Mouse (Mus musculus): ENCODE measurements around the gene Rapsn. TPM values are rescaled to one million over a fixed set of nuclear protein-coding genes. Genes with fewer than 3 reads are reported as not detected.

Gene Rapsn
- polyA plus RNA-seq, 1 experiment from 2014 or later, result 2.7 TPM

DNA sequence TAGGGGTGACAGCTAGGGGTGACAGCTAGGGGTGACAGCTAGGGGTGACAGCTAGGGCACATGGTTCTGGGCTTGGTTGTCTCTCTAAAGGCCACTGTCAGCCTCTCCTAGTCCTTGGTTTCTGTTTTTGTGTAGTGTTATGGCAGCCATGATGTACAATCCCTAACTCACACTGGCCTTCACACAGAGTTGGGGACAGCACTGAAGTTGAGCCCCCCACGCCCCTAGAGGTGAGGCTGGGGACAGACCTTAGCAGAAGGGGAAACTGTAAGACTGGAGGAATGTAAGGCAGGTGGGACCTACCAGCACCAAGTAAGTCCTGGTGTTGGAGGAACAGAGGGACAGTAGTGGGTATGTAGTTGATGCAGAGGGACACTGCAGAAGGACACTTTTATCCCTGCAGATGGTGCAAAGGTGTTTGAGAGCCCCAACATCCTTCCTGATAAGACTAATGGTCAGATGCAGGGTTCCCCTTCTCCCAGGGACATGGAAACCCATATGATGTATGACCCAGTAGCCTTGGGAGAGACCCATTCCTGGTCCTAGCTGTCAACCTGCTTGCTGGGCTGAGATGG is 48.0 kb downstream of the Rapsn start:
- no peak for ATAC-seq (ENCODE audit: low FRiP score)
- Histone ChIP-seq H3K4me1 (peaks cover 6% of the 10 kb centered on the region), H3K4me2 (no peak overlapping the region), H3K9me3 (replicated peaks) (no peaks in the 10 kb centered on the region), H3K4me3 (replicated peaks) (no peak overlapping the region), H3K27ac (replicated peaks) (no peak overlapping the region), H3K36me3 (no peaks in the 10 kb centered on the region), H3K27me3 (replicated peaks) (no peaks in the 10 kb centered on the region), H3K9ac (replicated peaks) (no peak overlapping the region)
- WGBS, result 68% methylated on average over 1 of the region's 1 CpGs

DNA sequence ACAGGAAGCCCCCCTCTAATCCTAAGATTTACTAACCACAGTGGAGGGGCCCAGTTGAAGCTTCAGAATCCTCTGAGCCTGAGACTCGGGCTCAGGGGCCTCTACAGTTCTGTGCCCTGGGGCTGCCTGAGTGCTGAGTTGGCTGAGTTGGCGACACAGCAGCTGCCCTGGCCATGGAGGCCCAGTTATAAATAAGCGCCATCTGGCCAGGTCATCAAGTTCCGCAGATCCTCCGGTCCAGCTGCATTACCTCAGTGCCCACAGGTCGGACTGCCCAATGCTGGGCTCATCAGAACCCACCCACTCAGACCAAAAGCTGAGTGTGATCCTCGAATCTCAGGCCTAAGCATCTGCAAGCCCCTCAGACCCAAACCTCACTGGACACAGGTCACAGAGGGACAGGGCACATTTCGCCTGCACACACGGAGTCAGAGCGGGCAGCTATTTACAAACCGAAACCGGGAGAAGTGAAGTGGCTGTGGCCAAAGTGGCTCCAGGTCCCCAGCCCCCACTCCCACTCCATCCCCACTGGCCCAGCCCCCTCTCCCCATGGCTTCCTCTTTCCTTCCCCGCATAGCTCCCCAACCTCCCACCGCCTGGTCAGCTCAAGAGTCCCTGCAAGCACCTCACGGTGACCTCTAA is 48.9 kb downstream of the Rapsn start:
- ATAC-seq (ENCODE audit: low FRiP score), result no peak
- Histone ChIP-seq H3K4me3 (replicated peaks) (no peak overlapping the region), H3K4me2 (no peak overlapping the region), H3K27ac (replicated peaks) (no peak overlapping the region), H3K36me3 (no peaks in the 10 kb centered on the region), H3K4me1 (no peaks in the 10 kb centered on the region), H3K9ac (replicated peaks) (no peak overlapping the region), H3K27me3 (replicated peaks) (no peaks in the 10 kb centered on the region), H3K9me3 (replicated peaks) (no peaks in the 10 kb centered on the region)
- WGBS, result 80% methylated on average over 15 of the region's 15 CpGs

DNA sequence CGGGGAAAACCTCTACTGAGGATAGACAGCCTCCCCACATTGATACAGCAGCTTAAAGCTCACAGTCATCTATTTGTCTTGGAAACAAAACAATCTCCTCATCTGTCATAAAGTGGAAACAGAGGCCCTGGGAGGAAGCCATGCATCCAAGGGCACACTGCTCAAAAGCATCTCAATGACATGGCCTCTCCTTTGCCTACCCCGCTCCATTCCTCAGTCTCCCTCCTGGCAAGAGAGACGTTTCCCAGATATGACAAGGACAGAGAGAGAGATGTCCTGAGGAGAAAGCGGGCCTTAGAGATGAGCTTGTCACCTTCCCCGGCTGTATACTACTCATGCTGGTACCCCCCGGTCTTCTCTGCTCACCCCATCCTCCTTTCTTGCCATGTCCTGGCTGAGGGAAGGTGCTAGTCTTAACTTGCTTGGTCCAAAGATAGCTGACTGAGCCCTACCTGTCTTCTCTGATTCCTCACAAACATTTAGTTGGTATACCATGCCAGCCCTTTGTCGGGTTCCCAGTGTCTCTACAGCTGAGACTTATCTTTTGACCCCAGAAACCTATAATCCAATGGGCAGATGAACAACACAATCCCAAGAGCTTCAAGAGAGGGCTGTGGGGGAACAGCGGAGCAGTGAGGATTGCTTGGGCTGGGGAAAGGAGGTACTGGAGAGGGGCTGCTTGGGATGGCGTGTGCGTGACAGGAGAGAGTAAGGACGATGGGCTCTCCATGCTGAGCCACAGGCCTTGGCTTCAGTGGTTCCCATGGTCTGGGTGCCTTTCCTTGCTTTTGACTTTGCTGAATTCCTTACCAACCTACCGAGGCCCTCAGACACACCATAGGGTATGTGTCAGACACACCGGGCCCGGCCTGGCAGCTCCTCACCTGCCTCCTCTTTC is 50.3 kb downstream of the Rapsn start:
- no peak for ATAC-seq (ENCODE audit: low FRiP score)
- 88% methylated on average over 14 of the region's 14 CpGs for WGBS

DNA sequence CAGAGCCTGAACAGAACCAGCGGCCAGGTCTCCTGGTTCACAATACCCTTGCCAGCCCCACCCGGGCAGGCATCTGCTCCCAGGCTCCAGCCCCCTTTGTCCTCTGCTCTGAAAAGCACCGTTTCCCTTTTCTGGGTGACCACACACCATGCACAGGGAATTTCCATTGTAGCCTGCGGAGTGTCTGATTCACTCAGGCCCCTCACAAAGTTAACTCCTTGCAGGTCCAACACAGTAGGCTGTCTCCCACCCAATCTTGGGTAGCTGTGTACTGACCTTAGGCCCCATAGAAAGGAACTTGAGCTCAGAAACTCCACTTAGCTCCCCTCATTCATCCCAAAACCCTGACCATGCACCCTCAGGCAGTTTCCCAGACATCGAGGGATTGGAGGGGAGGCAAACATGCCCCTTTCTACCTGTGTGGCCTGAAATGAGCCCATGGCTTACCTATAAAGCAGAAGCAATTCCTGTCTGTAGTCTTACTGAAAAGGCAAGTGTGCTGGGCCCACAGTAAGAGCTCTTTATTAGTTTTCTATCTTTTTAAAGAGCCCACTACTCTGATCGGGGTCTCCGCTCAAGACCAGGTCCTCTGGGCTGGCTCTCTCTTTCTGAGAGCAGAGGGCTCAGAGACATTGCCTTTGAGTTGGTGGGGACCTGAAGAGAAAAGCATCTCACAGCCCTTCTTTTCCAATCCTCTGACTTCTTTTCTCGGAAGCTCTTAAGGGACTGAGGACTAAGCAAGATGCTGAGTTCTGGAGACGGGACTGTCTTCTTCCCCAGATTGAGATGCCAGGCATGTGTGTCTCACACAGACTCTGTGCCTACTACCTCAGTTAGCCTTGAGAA is 51.2 kb downstream of the Rapsn start:
- Histone ChIP-seq H3K4me1 (no peaks in the 10 kb centered on the region), H3K4me2 (no peak overlapping the region), H3K36me3 (no peaks in the 10 kb centered on the region), H3K9ac (replicated peaks) (no peak overlapping the region), H3K9me3 (replicated peaks) (no peaks in the 10 kb centered on the region), H3K27me3 (replicated peaks) (no peaks in the 10 kb centered on the region), H3K27ac (replicated peaks) (no peak overlapping the region), H3K4me3 (replicated peaks) (no peak overlapping the region)
- WGBS, result 63% methylated on average over 9 of the region's 9 CpGs
- no peak for ATAC-seq (ENCODE audit: low FRiP score)

More for the DNA sequence above, 50.3 kb downstream of the Rapsn start:
- Histone ChIP-seq H3K9me3 (replicated peaks) (no peaks in the 10 kb centered on the region), H3K4me3 (replicated peaks) (no peak overlapping the region), H3K4me1 (no peaks in the 10 kb centered on the region), H3K27ac (replicated peaks) (no peak overlapping the region), H3K9ac (replicated peaks) (no peak overlapping the region), H3K36me3 (no peaks in the 10 kb centered on the region), H3K27me3 (replicated peaks) (no peaks in the 10 kb centered on the region), H3K4me2 (no peak overlapping the region)

DNA sequence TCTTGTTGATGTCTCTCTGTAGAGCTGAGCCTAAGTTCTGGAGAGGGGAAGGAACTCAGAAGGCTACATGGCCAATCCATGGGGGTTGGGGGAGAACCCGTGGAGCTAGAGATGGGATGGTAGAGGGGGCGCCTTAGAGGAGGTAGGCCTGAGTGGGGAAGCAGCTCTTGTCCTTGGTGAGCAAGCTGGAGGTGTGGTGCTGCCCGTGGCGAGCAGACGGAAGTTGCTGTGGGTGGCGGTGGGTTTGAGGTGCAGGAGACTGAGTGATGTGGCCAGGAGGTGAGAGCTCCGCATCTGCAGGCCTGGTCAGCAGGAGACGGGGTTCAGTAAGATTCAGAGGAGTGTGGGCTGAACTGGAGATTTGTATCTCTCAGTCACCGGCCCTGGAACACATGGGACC is 52.0 kb downstream of the Rapsn start:
- 93% methylated on average over 9 of the region's 9 CpGs for WGBS
- Histone ChIP-seq H3K27me3 (replicated peaks) (no peaks in the 10 kb centered on the region), H3K4me2 (no peak overlapping the region), H3K27ac (replicated peaks) (no peak overlapping the region), H3K4me3 (replicated peaks) (no peak overlapping the region), H3K4me1 (no peaks in the 10 kb centered on the region), H3K9ac (replicated peaks) (no peak overlapping the region), H3K36me3 (no peaks in the 10 kb centered on the region), H3K9me3 (replicated peaks) (no peaks in the 10 kb centered on the region)
- ATAC-seq (ENCODE audit: low FRiP score), result no peak

DNA sequence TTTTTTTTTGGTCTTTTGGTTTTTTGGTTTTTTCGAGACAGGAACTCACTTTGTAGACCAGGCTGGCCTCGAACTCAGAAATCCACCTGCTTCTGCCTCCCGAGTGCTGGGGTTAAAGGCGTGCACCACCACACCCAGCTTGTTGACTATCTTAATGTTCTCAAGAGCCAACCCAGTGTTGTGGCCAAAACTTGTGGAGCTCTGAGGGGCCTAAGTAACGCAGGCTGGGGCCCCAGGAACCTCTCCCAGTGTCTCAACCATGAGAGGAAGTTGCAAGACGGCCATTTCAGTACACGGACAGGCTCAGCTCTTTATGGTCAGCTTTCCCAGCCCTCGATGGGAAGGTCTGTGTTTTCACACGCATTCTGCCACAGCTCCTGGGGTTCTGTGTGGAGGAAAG is 53.6 kb downstream of the Rapsn start:
- 83% methylated on average over 9 of the region's 9 CpGs for WGBS
- Histone ChIP-seq H3K4me2 (no peak overlapping the region), H3K9me3 (replicated peaks) (no peaks in the 10 kb centered on the region), H3K36me3 (no peaks in the 10 kb centered on the region), H3K9ac (replicated peaks) (no peak overlapping the region), H3K27ac (replicated peaks) (no peak overlapping the region), H3K4me3 (replicated peaks) (no peak overlapping the region), H3K27me3 (replicated peaks) (no peaks in the 10 kb centered on the region), H3K4me1 (no peaks in the 10 kb centered on the region)
- ATAC-seq (ENCODE audit: low FRiP score), result no peak

DNA sequence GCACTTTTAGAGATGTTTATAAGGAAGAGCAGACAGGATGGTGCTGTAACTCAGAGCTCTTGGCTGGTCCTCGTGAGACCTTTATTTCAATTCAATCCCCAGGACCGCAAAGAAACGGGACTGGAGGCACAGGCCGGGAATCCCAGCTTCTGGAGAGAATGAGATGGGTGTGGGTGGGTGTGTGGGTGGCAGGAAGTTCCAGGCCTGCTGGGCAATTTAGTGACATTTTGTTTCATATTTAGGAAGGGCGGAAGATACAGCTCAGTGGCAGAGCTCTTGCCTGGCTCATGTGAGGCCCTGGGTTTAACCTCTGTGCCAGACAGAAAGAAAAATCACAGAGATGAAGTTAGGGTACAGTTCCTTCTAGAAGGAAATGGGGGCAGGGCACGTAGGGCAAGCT is 54.8 kb downstream of the Rapsn start:
- ATAC-seq (ENCODE audit: low FRiP score), result no peak
- Histone ChIP-seq H3K27ac (replicated peaks) (no peak overlapping the region), H3K9me3 (replicated peaks) (no peaks in the 10 kb centered on the region), H3K4me3 (replicated peaks) (no peak overlapping the region), H3K36me3 (no peaks in the 10 kb centered on the region), H3K4me1 (no peaks in the 10 kb centered on the region), H3K4me2 (no peak overlapping the region), H3K9ac (replicated peaks) (no peak overlapping the region), H3K27me3 (replicated peaks) (no peaks in the 10 kb centered on the region)
- 85% methylated on average over 6 of the region's 6 CpGs for WGBS

DNA sequence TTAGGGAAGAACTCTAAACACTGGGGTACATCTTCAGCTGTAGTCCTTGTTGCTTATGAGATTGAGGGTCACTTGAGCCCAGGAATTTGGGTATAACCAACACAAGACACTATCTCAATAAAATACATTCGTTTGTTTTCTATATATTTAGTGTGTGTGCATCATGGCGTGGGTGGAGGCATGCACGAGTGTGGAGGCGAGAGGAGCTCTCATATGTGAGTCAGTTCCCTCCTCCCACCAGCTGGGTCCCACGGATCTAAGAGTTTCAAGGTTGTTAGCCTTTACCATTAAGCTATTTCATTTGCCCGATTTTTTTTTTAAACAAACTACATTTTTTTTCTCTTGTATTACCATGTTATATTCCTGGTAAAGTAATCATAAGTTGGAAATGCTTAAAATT is 55.4 kb downstream of the Rapsn start:
- no peaks in the 10 kb centered on the region for H3K27me3 ChIP-seq (replicated peaks)
- WGBS, result 78% methylated on average over 6 of the region's 6 CpGs
- H3K4me3 ChIP-seq (replicated peaks), result no peak overlapping the region
- no peak for ATAC-seq (ENCODE audit: low FRiP score)
- no peaks in the 10 kb centered on the region for H3K9me3 ChIP-seq (replicated peaks)
- no peak overlapping the region for H3K9ac ChIP-seq (replicated peaks)
- no peak overlapping the region for H3K27ac ChIP-seq (replicated peaks)
- H3K36me3 ChIP-seq, result no peaks in the 10 kb centered on the region
- no peaks in the 10 kb centered on the region for H3K4me1 ChIP-seq
- no peak overlapping the region for H3K4me2 ChIP-seq

Other genes starting within 250 kb of the Rapsn start
- 246 and 250 TPM in 2 replicates for gene Mtch2, start 188.5 kb upstream of the Rapsn start, polyA plus RNA-seq (2015; fragmentation: Nextera tagmentation; extraction: Ambion mirVana)
- 123 and 207 TPM in 2 replicates for gene C1qtnf4, start 149.8 kb upstream of the Rapsn start, polyA plus RNA-seq (2015; fragmentation: Nextera tagmentation; extraction: Ambion mirVana)
- gene Kbtbd4, start 130.9 kb upstream of the Rapsn start, polyA plus RNA-seq (2015; fragmentation: Nextera tagmentation; extraction: Ambion mirVana), result 48.6 and 55.3 TPM in 2 replicates
- gene Ndufs3, start 130.8 kb upstream of the Rapsn start, polyA plus RNA-seq (2015; fragmentation: Nextera tagmentation; extraction: Ambion mirVana), result 228 and 239 TPM in 2 replicates
- gene Celf1, start 95.2 kb upstream of the Rapsn start, polyA plus RNA-seq (2015; fragmentation: Nextera tagmentation; extraction: Ambion mirVana), result 86.6 and 89.5 TPM in 2 replicates
- 234 and 240 TPM in 2 replicates for gene Psmc3, start 18.4 kb downstream of the Rapsn start, polyA plus RNA-seq (2015; fragmentation: Nextera tagmentation; extraction: Ambion mirVana)
- 35.5 and 43.2 TPM in 2 replicates for gene Slc39a13, start 34.8 kb downstream of the Rapsn start, polyA plus RNA-seq (2015; fragmentation: Nextera tagmentation; extraction: Ambion mirVana)
- 3.6 and 6.7 TPM in 2 replicates for gene Spi1, start 46.8 kb downstream of the Rapsn start, polyA plus RNA-seq (2015; fragmentation: Nextera tagmentation; extraction: Ambion mirVana)
- 0.33 TPM in 1 of 2 replicates, not detected in the other for gene Mybpc3, start 82.5 kb downstream of the Rapsn start, polyA plus RNA-seq (2015; fragmentation: Nextera tagmentation; extraction: Ambion mirVana)
- 49.0 and 54.5 TPM in 2 replicates for gene Madd, start 148.2 kb downstream of the Rapsn start, polyA plus RNA-seq (2015; fragmentation: Nextera tagmentation; extraction: Ambion mirVana)
- 2.4 and 3.1 TPM in 2 replicates for gene Nr1h3, start 167.2 kb downstream of the Rapsn start, polyA plus RNA-seq (2015; fragmentation: Nextera tagmentation; extraction: Ambion mirVana)
- gene Acp2, start 167.3 kb downstream of the Rapsn start, polyA plus RNA-seq (2015; fragmentation: Nextera tagmentation; extraction: Ambion mirVana), result 35.1 and 36.6 TPM in 2 replicates
- 17.5 and 20.2 TPM in 2 replicates for gene Ddb2, start 201.4 kb downstream of the Rapsn start, polyA plus RNA-seq (2015; fragmentation: Nextera tagmentation; extraction: Ambion mirVana)
- 20.0 and 21.8 TPM in 2 replicates for gene Pacsin3, start 220.3 kb downstream of the Rapsn start, polyA plus RNA-seq (2015; fragmentation: Nextera tagmentation; extraction: Ambion mirVana)
- 62.0 and 68.9 TPM in 2 replicates for gene Arfgap2, start 229.4 kb downstream of the Rapsn start, polyA plus RNA-seq (2015; fragmentation: Nextera tagmentation; extraction: Ambion mirVana)

Measured in neural tube, embryonic 15.5 days (tissue).